Mouse (Mus musculus) ovary, postnatal 14 days (tissue): ENCODE results near the gene Rtp2.

Experiments
- DNase-seq: peaks from one replicate; pipeline ENCODE4 v3.0.0; 2022; ENCODE audit warnings: low spot score

Gene Rtp2

DNA sequence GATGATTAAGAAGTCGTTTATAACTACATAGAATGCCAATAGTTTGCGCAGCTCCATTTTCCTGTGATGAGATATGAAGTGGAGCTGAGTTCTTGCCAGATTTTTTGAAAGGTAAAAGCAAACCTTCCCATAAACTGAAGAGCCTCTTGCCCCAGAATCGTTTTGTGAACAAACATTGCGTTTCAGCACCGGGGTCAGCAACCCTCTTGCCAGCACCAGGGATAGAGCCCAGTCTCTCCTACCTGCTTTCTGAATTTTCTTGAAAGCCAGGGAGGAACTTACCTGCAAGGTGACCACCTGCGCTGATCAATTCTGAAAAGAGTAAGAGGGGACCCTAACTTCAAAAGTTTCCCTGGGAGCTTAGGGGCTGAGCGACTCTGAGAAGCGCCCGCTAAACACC, 42.0 kb downstream of the Rtp2 start:
- DNase-seq = peak; percentile 18

DNA sequence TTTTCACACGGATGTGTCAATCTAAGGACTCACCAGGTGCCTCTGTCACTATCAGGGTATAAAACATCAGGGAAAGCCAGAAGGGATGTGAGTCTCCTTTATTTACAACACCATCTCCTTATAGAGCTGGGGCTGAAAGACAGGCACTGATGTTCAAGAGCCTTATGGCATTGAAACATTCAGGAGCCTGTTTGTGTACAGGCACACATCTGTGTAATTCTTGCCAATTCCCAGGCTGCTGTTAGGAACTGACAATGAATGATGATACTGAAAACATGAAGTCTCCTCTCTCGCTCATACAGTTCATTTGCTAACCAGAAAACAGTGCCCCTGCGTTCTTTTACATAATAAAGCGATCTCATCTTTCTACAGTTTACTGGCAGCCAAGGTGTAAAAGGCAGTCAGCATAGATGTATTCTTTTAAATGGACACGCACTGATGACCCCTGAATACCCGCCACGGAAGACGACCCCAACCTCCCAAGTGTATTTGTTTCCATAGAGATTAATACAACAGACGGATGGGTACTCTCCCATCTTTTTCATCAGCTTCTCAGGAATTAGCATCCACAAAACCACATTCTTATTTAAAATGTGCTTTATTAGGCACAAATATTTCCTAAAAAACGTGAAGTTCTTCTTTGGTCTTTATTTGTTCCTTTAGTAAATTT, 44.1 kb downstream of the Rtp2 start:
- DNase-seq = no peak

DNA sequence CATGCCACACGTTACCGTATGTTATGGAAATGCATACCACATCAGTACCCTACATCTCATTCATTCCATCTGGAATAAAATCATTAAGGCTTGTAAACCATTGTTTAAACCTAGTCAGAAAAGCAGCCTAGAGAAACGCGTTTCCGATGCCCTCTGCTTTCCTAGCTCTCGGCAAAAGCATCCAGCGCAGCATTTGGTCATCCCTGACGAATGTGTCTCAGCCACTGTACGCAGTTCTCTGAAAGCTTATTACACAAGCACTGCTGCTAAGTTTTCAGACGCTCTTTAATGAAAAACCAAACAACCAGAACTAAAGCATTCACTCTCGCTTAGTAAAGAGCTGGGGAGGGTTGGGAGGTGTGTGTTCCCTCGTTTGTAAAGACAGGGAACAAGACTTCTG, 47.1 kb downstream of the Rtp2 start:
- DNase-seq = no peak
